Mouse (Mus musculus) forebrain, embryonic 14.5 days (tissue): ENCODE measurements around the gene Hadhb. TPM values are rescaled to one million over a fixed set of nuclear protein-coding genes. Genes with fewer than 3 reads are reported as not detected.
A peak's percentile ranks its signal among the peaks of the same experiment; 100 is the strongest.

Experiments used
- ATAC-seq: fragments of 200-750 bp; cut with Nextera tagmentation; 2 replicates; pipeline ENCODE4 v1.8.0; 2017; ENCODE audit warnings: mild to moderate bottlenecking, moderate library complexity
- DNase-seq: peaks from one replicate; pipeline ENCODE4 v3.0.0-alpha.2; 2015; ENCODE audit warnings: low spot score
- H3K27ac ChIP-seq: fragments of 300-500 bp; sonication (generic); 2 replicates; pipeline ENCODE4 v1.5.1; 2014; ENCODE audit warnings: low read depth, mild to moderate bottlenecking, control low read depth, low read length, moderate library complexity
- H3K27me3 ChIP-seq: fragments of 300-500 bp; sonication (generic); replicated peaks from 2 replicates; pipeline ENCODE4 v1.6.1; 2014; ENCODE audit warnings: low read length, control low read depth, mixed read lengths; ENCODE audit not compliant: control insufficient read depth, insufficient read depth
- H3K36me3 ChIP-seq: fragments of 300-500 bp; sonication (generic); 2 replicates; pipeline ENCODE4 v1.6.1; 2014; ENCODE audit warnings: low read length, control low read depth; ENCODE audit not compliant: control insufficient read depth, insufficient read depth
- H3K4me1 ChIP-seq: fragments of 300-500 bp; sonication (generic); 2 replicates; pipeline ENCODE4 v1.6.1; 2014; ENCODE audit warnings: antibody characterized with exemption, low read length, control low read depth; ENCODE audit not compliant: control insufficient read depth, insufficient read depth
- H3K4me2 ChIP-seq: fragments of 300-500 bp; sonication (generic); 2 replicates; pipeline ENCODE4 v1.6.1; 2014; ENCODE audit warnings: mild to moderate bottlenecking, control low read depth, low read length
- H3K4me3 ChIP-seq: fragments of 300-500 bp; sonication (generic); 2 replicates; pipeline ENCODE4 v1.5.1; 2014; ENCODE audit warnings: low read depth, low read length, control low read depth
- H3K9ac ChIP-seq: fragments of 300-500 bp; sonication (generic); 2 replicates; pipeline ENCODE4 v1.6.1; 2014; ENCODE audit warnings: mild to moderate bottlenecking, low read length, control low read depth, moderate library complexity
- H3K9me3 ChIP-seq: fragments of 300-500 bp; sonication (generic); replicated peaks from 2 replicates; pipeline ENCODE4 v1.6.1; 2016; ENCODE audit warnings: low read length, control low read depth, mixed read lengths; ENCODE audit not compliant: control insufficient read depth
- WGBS: fragments of 180-500 bp; shearing (Covaris S2); extraction: QIAGEN DNeasy Blood & Tissue Kit; methylation state at CpG from one replicate; pipeline ENCODE4 v1.1.7; 2014; 5-methylcytosine and 5-hydroxymethylcytosine counted together
- polyA plus RNA-seq: library from polyadenylated mRNA; unstranded; fragments of >200 nt; fragmentation: Nextera tagmentation; extraction: Ambion mirVana; gene quantifications from 2 replicates; pipeline ENCODE4 v1.2.1, GENCODE M21; 2014

Gene Hadhb
- polyA plus RNA-seq, 1 experiment from 2014 or later: 75.6 TPM

DNA sequence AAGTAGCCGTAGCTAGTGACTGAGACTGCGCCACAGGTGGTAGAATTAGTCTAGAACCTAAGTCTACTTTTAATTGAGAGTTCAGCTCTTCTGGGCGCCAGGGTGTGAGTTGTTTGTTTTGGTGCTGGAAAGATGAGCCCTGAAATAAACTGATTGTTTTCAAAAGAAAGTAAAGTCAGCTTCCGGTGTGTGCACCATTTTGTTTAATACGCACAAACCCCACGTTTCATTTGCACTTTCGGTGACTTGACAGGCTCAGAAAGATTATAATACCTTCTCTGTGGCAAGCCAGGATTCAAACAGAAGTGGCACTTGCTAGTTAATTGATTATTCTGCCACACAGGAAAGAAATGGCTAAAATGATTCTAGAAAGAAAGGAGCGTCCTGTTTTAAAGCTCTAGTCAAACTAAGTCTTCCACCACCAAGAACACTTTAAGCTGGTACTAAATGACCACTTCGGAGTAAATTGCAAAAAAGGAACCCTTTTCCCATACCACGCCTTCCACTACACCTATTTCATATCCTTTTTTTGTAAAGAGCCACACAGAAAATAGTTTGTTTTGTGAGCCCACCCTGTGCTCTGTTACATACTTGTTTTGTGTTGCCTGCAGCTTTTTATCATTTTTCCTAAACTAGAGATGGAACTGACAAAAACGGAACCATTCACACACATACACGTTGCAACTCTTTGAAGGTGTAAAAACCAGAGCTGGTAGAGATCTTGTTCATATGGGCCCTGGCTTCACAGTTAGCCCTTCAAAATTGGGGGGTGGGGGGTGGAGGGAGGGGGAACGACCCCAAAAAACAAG, 977 bp downstream of the Hadhb start:
- H3K9ac ChIP-seq: peak overlapping the region; percentile 83
- WGBS: 30% methylated on average over 13 of the region's 13 CpGs
- no peaks in the 10 kb centered on the region for H3K27me3 ChIP-seq
- H3K36me3 ChIP-seq: no peaks in the 10 kb centered on the region
- no peak for ATAC-seq
- H3K4me1 ChIP-seq: peaks cover 13% of the 10 kb centered on the region
- H3K9me3 ChIP-seq: no peaks in the 10 kb centered on the region
- peak overlapping the region; percentile 87 for H3K4me2 ChIP-seq
- no peak overlapping the region for H3K27ac ChIP-seq
- peak overlapping the region; percentile 94 for H3K4me3 ChIP-seq
- DNase-seq: no peak

DNA sequence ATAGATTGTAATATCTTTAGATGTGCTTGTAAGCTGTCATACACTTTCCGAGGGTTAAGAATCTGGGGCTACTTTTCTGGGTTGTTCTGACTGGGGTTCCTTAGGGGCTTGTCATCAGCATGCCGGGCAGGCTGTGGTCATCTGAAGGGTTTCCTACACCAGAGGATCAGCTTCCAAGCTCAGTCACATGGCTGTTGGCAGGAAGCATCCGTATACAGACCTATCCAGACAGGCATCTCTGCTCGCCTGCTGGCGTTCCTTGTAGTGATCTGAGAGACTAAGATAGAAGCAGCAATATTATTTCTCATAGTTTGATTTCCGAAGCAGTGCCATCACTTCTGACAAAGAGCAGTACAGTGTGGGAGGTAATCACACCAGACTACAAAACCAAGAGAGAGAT, 4.6 kb downstream of the Hadhb start:
- Histone ChIP-seq H3K27ac (no peak overlapping the region), H3K4me2 (no peak overlapping the region), H3K9ac (no peak overlapping the region), H3K36me3 (no peaks in the 10 kb centered on the region; the same call in 1 of the 2 replicates), H3K27me3 (no peaks in the 10 kb centered on the region), H3K4me3 (no peak overlapping the region), H3K4me1 (peaks cover 7% of the 10 kb centered on the region), H3K9me3 (no peaks in the 10 kb centered on the region)
- 92% methylated on average over 6 of the region's 6 CpGs for WGBS
- ATAC-seq: no peak
- no peak for DNase-seq

DNA sequence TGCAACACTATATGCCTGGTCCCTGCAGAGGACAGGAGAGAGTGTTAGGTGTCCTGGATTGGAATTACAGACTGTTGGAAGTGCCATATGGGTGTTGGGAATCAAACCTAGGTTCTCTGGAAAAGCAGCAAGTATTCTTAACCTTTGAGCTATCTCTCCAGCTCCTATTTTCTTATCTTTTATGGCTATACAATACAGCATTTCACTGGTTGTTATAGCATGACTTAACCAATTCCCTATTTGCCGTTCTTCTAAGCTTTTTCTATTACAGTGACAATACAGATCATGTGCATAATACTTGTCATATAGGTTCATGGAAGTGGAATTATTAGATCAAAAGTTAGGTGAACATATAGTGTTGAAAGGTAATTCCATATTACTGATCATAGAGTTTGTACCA, 6.8 kb downstream of the Hadhb start:
- H3K4me2 ChIP-seq: no peak overlapping the region
- no peak for DNase-seq
- no peaks in the 10 kb centered on the region for H3K9me3 ChIP-seq
- H3K9ac ChIP-seq: no peak overlapping the region
- H3K27ac ChIP-seq: no peak overlapping the region
- ATAC-seq: no peak
- 97% methylated on average over 1 of the region's 1 CpGs for WGBS
- H3K4me3 ChIP-seq: no peak overlapping the region
- no peaks in the 10 kb centered on the region for H3K4me1 ChIP-seq
- H3K27me3 ChIP-seq: no peaks in the 10 kb centered on the region
- peaks cover 3% of the 10 kb centered on the region; the same call in 1 of the 2 replicates for H3K36me3 ChIP-seq

DNA sequence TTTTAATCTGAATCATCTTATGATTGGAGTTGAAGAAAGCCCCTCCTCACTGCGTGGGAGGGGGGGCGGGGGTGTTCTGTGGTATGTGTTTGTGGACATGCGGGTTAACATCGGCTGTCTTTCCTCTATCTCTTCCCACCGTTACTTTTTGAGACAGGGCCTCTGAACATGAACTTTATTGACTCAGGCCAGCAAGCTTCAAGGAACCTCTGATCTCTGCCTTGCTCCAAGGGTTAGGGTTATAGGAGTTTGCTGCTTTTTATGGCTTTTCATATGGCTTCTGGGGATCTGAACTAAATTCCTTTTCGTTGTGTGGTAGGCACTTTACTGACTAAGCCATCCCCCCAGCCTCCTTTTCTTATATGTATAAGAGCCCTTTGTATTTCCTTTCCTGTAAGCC, 7.3 kb downstream of the Hadhb start:
- no peak for ATAC-seq
- Histone ChIP-seq H3K4me2 (no peak overlapping the region), H3K9me3 (no peaks in the 10 kb centered on the region), H3K27ac (no peak overlapping the region), H3K27me3 (no peaks in the 10 kb centered on the region), H3K9ac (no peak overlapping the region), H3K4me1 (no peaks in the 10 kb centered on the region), H3K4me3 (no peak overlapping the region), H3K36me3 (peaks cover 5% of the 10 kb centered on the region; the same call in 1 of the 2 replicates)
- 88% methylated on average over 6 of the region's 6 CpGs for WGBS
- DNase-seq: no peak

DNA sequence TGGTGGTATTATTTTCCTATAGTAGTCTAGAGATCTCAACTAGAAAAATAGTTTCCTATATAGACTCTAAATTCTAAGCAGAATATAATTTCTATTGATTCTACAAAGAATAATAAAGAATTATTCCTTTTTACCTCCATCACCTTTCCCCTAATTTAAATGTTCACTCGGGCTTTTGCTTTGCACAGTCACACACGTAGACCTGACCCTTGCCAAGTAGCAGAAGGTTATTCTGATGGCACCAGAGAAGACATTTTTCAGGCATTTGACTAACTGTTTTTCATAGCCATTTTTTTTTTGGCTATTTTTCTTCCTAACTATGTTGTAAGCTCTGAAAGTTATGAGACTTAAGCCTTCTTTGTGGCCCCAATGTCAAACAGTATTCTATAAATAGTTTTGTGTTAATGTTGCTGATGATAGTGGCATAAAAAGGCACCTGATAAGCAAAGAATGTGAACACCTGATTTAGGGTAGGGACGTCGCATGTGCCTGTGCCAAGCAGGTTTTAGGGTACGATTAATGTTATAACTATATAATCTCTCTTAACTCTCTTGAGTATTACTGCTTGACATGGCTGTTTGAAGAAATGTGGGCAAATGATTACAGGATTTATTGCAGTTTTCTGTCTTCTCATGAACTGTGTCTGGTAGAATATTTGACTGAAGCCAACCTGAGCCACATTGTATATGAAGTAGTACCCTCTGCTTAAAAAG, 10.3 kb downstream of the Hadhb start:
- Histone ChIP-seq H3K36me3 (peaks cover 19% of the 10 kb centered on the region; the same call in 1 of the 2 replicates), H3K4me3 (no peak overlapping the region), H3K4me1 (no peaks in the 10 kb centered on the region), H3K27ac (no peak overlapping the region), H3K27me3 (no peaks in the 10 kb centered on the region), H3K9ac (no peak overlapping the region), H3K9me3 (no peaks in the 10 kb centered on the region), H3K4me2 (no peak overlapping the region)
- ATAC-seq: no peak
- WGBS: 95% methylated on average over 5 of the region's 5 CpGs
- DNase-seq: no peak

DNA sequence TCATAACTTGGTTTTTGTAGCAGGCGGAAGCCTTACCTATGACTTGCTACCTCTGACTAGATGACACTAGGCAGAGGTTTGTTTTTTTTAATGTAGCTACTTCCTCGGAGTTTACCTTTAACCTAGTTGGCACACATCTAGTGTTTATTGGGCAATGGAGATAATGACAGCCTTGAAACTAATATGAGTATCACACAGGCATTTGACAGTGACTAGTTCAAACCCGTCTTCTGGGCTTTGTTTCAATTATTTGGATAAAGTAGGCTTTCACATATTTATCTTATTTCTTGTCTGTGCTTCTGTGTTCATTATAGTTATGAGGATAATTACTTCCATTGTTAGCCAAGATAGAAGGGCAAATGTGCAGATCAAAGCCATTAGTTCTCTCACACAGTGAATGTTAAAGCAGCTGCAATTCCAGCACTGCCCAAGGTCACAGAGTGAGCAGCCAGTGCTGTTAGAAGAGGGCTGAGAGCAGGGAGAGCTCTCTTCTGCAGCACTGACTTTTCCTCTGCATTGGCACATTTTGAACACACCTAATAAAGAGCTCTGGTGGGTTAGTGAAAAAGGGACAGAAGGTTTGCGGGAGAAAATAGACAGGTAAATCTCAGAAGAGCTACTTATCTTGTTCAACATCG, 15.4 kb downstream of the Hadhb start:
- ATAC-seq: no peak
- no peak overlapping the region for H3K4me2 ChIP-seq
- H3K27ac ChIP-seq: no peak overlapping the region
- no peaks in the 10 kb centered on the region for H3K27me3 ChIP-seq
- 84% methylated on average over 5 of the region's 5 CpGs for WGBS
- no peak for DNase-seq
- H3K4me1 ChIP-seq: no peaks in the 10 kb centered on the region
- no peak overlapping the region for H3K9ac ChIP-seq
- peaks cover 52% of the 10 kb centered on the region for H3K36me3 ChIP-seq
- H3K4me3 ChIP-seq: no peak overlapping the region
- H3K9me3 ChIP-seq: no peaks in the 10 kb centered on the region

DNA sequence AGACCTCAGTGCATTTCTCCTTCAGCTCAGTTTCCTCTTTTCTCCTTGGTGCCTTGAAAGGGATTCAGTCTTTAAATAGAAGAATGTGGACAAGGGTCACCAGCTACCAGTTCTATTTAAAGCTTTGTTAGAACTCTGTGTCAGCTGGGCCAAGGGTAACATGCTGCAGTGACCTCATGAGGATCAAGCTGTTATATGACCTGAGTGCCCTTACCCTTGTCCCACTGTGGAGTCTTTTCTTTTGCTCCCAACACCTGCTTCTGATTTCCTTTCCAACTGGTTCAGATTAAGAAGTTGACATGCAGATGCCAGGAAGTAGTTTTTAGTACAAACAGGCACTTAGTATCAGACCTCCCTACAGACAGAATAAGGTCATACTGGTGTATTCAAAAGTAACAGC, 17.1 kb downstream of the Hadhb start:
- DNase-seq: no peak
- Histone ChIP-seq H3K4me1 (no peaks in the 10 kb centered on the region), H3K4me2 (no peak overlapping the region), H3K9me3 (no peaks in the 10 kb centered on the region), H3K36me3 (peaks cover 69% of the 10 kb centered on the region), H3K27me3 (no peaks in the 10 kb centered on the region), H3K4me3 (no peak overlapping the region), H3K9ac (no peak overlapping the region), H3K27ac (no peak overlapping the region)
- no peak for ATAC-seq

DNA sequence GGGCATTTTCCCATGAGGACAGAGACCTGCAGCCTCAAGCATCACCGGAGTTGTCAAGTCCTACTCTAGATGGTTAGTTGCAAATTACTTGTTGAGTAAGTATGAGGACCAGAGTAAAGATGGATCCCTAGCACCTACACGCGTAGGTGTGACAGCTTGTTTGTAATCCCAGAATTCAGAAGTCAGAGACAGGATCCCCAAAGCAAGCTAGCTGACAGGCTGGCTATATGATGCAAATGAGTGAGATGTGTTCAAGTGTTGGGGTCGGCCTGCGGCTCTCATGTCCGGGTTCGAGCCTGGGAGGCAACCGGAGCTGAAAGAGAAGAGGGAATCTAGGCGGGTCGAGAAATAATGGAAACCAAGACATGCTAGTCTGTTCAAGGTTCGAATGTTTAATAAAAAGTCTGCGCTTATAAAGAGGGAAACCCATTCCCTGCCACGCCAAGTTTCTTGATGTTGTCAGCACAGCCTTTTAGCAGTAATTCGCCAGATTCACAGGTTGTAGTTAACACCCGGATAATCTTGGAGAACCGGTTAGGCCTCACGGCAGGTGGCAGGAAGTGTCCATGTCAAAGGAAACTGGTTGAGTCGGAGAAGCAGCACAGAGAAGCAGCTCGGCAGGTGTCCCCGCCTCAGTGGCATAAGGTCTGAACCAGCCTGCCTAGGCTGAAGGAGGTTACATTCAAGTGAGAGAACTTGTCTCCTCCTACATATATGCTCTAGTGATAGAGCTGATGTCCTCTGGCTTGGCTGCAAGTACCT, 18.1 kb downstream of the Hadhb start:
- H3K27me3 ChIP-seq: no peaks in the 10 kb centered on the region
- WGBS: 49% methylated on average over 20 of the region's 20 CpGs
- H3K4me1 ChIP-seq: no peaks in the 10 kb centered on the region
- H3K9ac ChIP-seq: no peak overlapping the region
- H3K27ac ChIP-seq: no peak overlapping the region
- no peak overlapping the region for H3K4me2 ChIP-seq
- H3K9me3 ChIP-seq: no peaks in the 10 kb centered on the region
- H3K4me3 ChIP-seq: no peak overlapping the region
- DNase-seq (no peak), ATAC-seq (no peak)
- peaks cover 71% of the 10 kb centered on the region for H3K36me3 ChIP-seq
